Mouse (Mus musculus) left cerebral cortex, adult 18-20 months (tissue): ENCODE data around the gene B9d1. TPM values are rescaled to one million over a fixed set of nuclear protein-coding genes. Genes with fewer than 3 reads are reported as not detected.

Source experiments
- DNase-seq, 2 experiments: peaks; one replicate each; pipeline ENCODE4 v3.0.0; 2021 to 2022; ENCODE audit warnings: low spot score in 2 of 2, mixed read lengths in 1 of 2
- total RNA-seq, 2 experiments: library from RNA; stranded (reverse); gene quantifications; 2 replicates each; pipeline ENCODE4 v1.2.3; 2021

B9d1 gene
- total RNA-seq, 2 experiments from 2014 or later, result 43.4 to 43.8 TPM

GRCm38 (mm10) chr11:61536952-61537351 lies 32.0 kb downstream of the B9d1 start:
- DNase-seq, result no peak

GRCm38 (mm10) chr11:61537362-61537761 lies 32.4 kb downstream of the B9d1 start:
- DNase-seq, result peak; percentile 32 to 35

GRCm38 (mm10) chr11:61540642-61541041 lies 35.7 kb downstream of the B9d1 start:
- no peak for DNase-seq

- no peak for DNase-seq
Measured at GRCm38 (mm10) chr11:61541106-61541505, 36.2 kb downstream of the B9d1 start.

- no peak for DNase-seq
Measured at GRCm38 (mm10) chr11:61545586-61545985, 40.6 kb downstream of the B9d1 start.

GRCm38 (mm10) chr11:61546452-61546851 lies 41.5 kb downstream of the B9d1 start:
- DNase-seq, result no peak

- DNase-seq, result no peak
Measured at GRCm38 (mm10) chr11:61547710-61548109, 42.8 kb downstream of the B9d1 start.

- no peak for DNase-seq
Measured at GRCm38 (mm10) chr11:61550631-61551030, 45.7 kb downstream of the B9d1 start.

- no peak for DNase-seq
Measured at GRCm38 (mm10) chr11:61553015-61553754, 48.2 kb downstream of the B9d1 start.

- no peak for DNase-seq
Measured at GRCm38 (mm10) chr11:61559572-61559971, 54.6 kb downstream of the B9d1 start.

GRCm38 (mm10) chr11:61562421-61562820 lies 57.5 kb downstream of the B9d1 start:
- no peak for DNase-seq

Other genes with a start within 250 kb of the B9d1 start
- 10 to 100 TPM; 50.8 to 54.9 TPM for gene Aldh3a2, start 237.7 kb upstream of the B9d1 start, total RNA-seq
- gene Slc47a2, start 162.3 kb upstream of the B9d1 start, total RNA-seq, result under 1 TPM; 0.14 to 0.59 TPM
- 1 to 10 TPM; 1.1 to 3.1 TPM for gene Slc47a1, start 126.8 kb upstream of the B9d1 start, total RNA-seq
- gene Rnf112, start 51.0 kb upstream of the B9d1 start, total RNA-seq, result 100 to 1,000 TPM; 257 to 300 TPM
- 1 to 10 TPM; 2.6 to 3.3 TPM for gene Mfap4, start 19.7 kb upstream of the B9d1 start, total RNA-seq
- gene Mapk7, start 10.7 kb upstream of the B9d1 start, total RNA-seq, result 10 to 100 TPM; 22.9 to 23.9 TPM
- 100 to 1,000 TPM; 116 to 128 TPM for gene Epn2, start 74.5 kb downstream of the B9d1 start, total RNA-seq
- gene Grap, start 148.1 kb downstream of the B9d1 start, total RNA-seq, result 1 to 10 TPM; 3.2 to 4.5 TPM
- gene Fam83g, start 178.9 kb downstream of the B9d1 start, total RNA-seq, result under 1 TPM in 1 of 2 experiments, not detected in 1; 0.12 TPM
- under 1 TPM in 1 of 2 experiments, not detected in 1; 0.19 TPM for gene Slc5a10, start 215.7 kb downstream of the B9d1 start, total RNA-seq